In genomic region chr3:136039446-136039845, GRCm38 (mm10) we compare ENCODE assay signal across 28 mouse cellular contexts.
DNase-seq lines count a peak whose midpoint lies in the region; TF ChIP-seq lines count a peak whose summit lies in the region.
"Had no signal": no experiment of that assay in that cellular context is flagged by ENCODE, and none has a peak within 500 bp of the region (broad histone marks: within the 10 kb centered on the region; RNA-seq: fewer than 3 reads in every experiment).

No protein-coding gene starts in this region.

- peak; percentile 46 to 64 for DNase-seq in layer of hippocampus, adult 2 months (ENCODE audit: low spot score in 2 of 2)
- no peak for DNase-seq in layer of hippocampus, postnatal 10 days (ENCODE audit: low spot score in 2 of 2)
- DNase-seq in right cerebral cortex, adult 18-20 months, result peak; percentile 53
- DNase-seq in right cerebral cortex, postnatal 25 days, result no peak
- DNase-seq in layer of hippocampus, adult 9-11 months, result peak; percentile 78
- no peak for DNase-seq in left cerebral cortex, adult 2 months (ENCODE audit: extremely low spot score in 1 of 2, low spot score in 2 of 2)
- DNase-seq in heart, postnatal 10 days, result no peak
- DNase-seq: adrenal gland, postnatal 25 days; B cell, adult 2 months; cerebellum, adult 2 months; cerebellum, postnatal 14 days; gastrocnemius, postnatal 25 days; heart, adult 11 months; heart, postnatal 4 days; kidney, adult 9 months; kidney, postnatal 14 days; liver; lung, adult 2 months; lung, postnatal 36 days; thymus, postnatal 4 days had no signal

- TF ChIP-seq CTCF in layer of hippocampus, adult 2 months (conservative IDR thresholded peaks at IDR 0.05), result no peak
- TF ChIP-seq CTCF in left cerebral cortex, adult 2 months (IDR thresholded peaks at IDR 0.05), result no peak

- H3K27ac ChIP-seq in layer of hippocampus, adult 2 months, result peak overlapping the region; percentile 81
- peak overlapping the region; percentile 80 for H3K27ac ChIP-seq in left cerebral cortex, adult 2 months
- H3K27ac ChIP-seq: heart, embryonic 10.5 days; hindbrain, embryonic 13.5 days; liver, embryonic 14.5 days; midbrain, embryonic 12.5 days; neural tube, embryonic 12.5 days had no signal

- no peak overlapping the region for H3K4me3 ChIP-seq in layer of hippocampus, adult 2 months
- H3K4me3 ChIP-seq in left cerebral cortex, adult 2 months, result no peak overlapping the region
- H3K4me3 ChIP-seq: erythroblast, embryonic 14.5 days; heart, embryonic 10.5 days; hindbrain, embryonic 13.5 days; megakaryocyte, embryonic 14.5 days; midbrain, embryonic 12.5 days; myocyte; neural tube, embryonic 12.5 days had no signal

- intact Hi-C loops in left cerebral cortex, adult 2 months (cut with DNase I), result no loop called here
- intact Hi-C loops in heart, postnatal 10 days (cut with DNase I), result no loop called here

Comparison
In these comparisons a context has a peak if more than half of its experiments do, and no peak if none do; other contexts are left out.
1. DNase-seq: peak in layer of hippocampus, adult 2 months (2 of 2), right cerebral cortex, adult 18-20 months (single experiment) and layer of hippocampus, adult 9-11 months (single experiment); none in layer of hippocampus, postnatal 10 days (0 of 2), right cerebral cortex, postnatal 25 days (single experiment), left cerebral cortex, adult 2 months (0 of 2) and heart, postnatal 10 days (0 of 2).